Mouse (Mus musculus) thymus, postnatal 4 days (tissue): ENCODE results near the gene Fopnl.
A peak's percentile ranks its signal among the peaks of the same experiment; 100 is the strongest.

ENCODE experiments used
- DNase-seq: peaks from one replicate; pipeline ENCODE4 v3.0.0; 2021

Gene Fopnl

DNA sequence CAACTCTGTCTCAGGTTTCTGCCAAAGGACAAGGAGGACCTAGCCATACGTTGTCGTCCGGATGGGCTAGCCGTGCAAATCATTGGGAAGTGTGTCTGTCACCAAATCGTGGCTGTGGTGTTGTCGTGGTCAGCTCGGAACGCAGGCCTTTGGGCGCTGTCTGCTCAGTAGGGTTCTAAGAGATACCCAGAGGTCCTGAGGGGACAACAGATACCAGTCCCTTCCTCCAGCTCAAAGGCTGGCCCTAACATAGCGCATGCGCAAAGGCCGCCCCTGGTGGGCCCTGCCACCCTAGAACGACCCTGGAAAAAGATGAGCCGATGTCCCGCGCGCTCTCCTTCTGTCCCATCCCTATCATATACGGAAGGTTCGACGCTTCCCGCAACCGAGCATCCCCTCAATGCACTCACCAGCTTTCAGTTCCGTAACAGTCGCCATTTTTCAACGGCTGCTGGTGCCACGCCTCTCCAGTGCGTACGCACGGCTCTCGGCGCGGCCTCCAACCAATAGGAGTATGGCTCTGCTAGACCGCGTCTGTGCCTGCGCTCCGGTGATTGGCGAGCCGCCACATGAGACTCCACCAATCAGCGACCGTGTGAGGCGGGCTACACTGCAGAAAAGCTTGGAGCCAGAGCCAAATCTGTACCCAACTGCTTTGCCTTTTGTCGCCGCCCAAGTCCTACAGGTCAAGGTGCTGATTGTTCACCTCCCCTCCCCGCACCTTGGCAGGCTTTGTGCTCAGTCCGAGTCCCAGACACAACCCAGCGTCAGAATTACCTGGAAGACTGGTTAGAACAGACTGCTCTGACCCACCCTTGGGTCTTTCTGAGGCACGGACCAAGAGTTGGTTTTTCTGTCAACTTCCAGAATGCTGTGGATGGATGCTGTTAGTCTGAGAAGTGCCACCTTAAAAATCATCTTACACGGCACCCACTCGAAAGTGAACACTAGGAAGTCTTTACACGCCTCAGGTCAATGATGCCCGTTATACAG, at the start of gene Fopnl:
Fopnl (minus strand) TSS at position 522 of the 993 bp plus-strand sequence.
- DNase-seq, result peak; percentile 94

DNA sequence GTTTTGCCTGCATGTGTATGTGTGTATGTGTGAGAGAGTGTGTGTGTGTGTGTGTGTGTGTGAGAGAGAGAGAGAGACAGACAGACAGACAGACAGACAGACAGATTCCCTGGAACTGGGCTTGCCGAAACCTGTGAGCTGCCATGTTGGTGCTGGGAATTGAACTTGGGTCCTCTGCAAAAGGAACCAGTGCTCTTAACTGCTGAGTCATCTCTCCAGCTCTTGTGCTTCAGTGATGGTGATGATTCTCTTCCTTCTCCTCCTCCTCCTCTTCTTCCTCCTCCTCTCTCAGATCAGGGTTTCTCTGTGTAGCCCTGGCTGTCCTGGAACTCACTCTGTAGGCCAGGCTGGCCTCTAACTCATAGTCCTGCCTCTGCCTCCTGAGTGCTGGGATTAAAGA, 48.8 kb upstream of the Fopnl start:
- no peak for DNase-seq

GRCm38 (mm10) chr16:14365457-14365856, 48.3 kb upstream of the Fopnl start:
- DNase-seq, result no peak

DNA sequence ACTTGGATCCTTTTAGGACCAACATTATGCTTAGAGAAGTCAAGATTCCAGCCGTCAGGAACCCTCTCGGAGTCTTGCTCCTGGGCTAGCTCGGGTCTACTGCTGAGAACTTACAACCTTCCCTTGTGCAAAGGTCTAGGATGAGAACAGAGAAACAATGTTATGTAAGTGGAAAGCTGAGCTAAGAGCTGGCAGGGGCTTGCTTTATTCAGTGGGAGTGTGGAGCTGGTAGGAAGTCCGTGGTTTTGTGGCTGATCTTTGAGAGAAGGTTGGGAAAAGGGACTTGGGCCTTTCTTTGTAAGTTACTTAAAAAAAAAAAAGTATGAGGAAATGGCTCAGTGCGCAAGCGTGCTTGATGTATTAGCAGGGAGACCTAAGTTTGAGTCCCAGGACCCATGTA, 46.9 kb upstream of the Fopnl start:
- no peak for DNase-seq

GRCm38 (mm10) chr16:14363496-14363895, 46.3 kb upstream of the Fopnl start:
- no peak for DNase-seq

GRCm38 (mm10) chr16:14362099-14362820, 45.1 kb upstream of the Fopnl start:
- no peak for DNase-seq

GRCm38 (mm10) chr16:14361362-14362098, 44.3 kb upstream of the Fopnl start, which contains the start of gene Abcc1:
Gene Abcc1 (plus strand): TSS chr16:14361558.
- peak; percentile 79 for DNase-seq

GRCm38 (mm10) chr16:14360931-14361330, 43.7 kb upstream of the Fopnl start:
- no peak for DNase-seq

DNA sequence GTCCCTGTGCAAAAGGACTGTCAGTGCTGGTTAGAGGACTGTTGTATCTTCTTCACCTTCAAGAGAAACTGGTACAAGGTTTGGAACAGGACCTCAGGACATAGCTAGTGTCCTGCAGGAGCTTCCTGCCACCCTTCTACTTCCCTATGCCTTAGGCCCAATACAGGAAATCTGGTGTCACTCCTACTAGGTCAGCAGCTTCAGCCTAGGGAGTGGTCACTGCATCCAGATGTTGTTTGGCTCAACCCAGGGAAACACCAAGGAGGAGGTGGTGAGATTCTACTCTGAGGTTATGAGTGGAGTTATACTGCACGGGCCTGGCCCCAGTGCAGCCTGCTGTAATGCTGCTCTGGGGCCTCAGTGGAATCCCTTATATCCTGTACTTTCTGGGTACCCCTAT, 41.3 kb upstream of the Fopnl start:
- no peak for DNase-seq

GRCm38 (mm10) chr16:14357859-14358258, 40.7 kb upstream of the Fopnl start:
- DNase-seq, result no peak

- no peak for DNase-seq
Observed at GRCm38 (mm10) chr16:14352663-14353062, 35.5 kb upstream of the Fopnl start.

- DNase-seq, result no peak
Observed at GRCm38 (mm10) chr16:14352234-14352633, 35.0 kb upstream of the Fopnl start.

DNA sequence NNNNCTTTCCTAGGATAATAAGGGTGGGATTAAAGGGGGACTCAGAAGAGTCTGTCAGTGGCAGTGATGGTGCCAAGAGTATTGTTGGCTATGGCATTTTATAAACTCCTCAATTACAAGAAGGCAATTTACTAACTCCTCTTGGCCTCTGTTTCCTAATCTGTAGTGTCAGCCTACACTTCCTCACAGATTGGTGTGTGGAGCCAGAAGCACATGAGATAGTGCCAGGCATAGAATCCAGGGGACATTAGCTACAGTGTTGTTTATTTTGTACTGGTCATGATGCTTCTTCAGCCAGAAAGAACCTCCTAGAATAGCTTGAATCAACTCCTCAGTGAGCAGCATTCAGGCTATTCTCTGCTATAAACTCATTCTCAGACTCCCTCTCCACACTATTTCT, 34.4 kb upstream of the Fopnl start:
- no peak for DNase-seq

GRCm38 (mm10) chr16:14344967-14345366, 27.8 kb upstream of the Fopnl start:
- no peak for DNase-seq

DNA sequence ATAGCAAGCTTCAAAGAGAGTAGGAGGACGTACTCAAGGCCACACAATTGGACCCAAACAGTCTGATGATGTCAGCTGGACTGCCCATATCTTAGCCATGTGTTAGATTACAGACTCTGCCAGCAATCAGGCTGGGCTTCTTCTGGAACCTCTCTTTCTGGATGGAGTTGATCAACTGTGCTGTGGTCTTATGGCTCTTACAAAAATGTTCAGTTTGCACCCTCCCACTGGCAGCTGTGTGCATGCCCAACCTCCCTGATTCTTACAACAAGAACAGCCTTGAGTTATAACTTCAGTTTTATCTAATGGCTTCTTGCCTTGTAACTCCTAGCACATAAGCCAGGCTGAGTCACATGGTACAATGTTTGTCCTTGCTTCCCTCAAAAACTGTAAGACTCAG, 11.0 kb upstream of the Fopnl start:
- DNase-seq, result no peak

- DNase-seq, result no peak
Observed at GRCm38 (mm10) chr16:14320494-14320893, 3.3 kb upstream of the Fopnl start.

DNA sequence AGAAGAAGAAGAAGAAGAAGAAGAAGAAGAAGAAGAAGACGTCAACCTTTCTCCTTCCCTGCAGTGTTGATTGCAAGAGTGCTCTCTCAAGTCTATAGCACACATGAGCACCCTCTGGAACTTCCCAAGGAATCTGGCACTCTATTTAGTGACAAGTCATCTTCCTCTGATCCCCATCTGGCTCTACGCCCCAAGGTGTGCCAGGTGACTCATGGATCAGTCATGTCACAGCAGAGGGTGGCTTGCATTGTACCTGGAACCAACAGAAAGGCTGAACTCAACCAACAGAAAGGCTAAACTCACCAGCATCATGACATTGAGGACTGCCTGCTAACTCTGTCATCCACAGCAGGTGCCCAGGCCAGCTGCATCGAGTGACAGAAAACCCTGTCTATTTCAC, 2.5 kb upstream of the Fopnl start:
- DNase-seq, result no peak

DNA sequence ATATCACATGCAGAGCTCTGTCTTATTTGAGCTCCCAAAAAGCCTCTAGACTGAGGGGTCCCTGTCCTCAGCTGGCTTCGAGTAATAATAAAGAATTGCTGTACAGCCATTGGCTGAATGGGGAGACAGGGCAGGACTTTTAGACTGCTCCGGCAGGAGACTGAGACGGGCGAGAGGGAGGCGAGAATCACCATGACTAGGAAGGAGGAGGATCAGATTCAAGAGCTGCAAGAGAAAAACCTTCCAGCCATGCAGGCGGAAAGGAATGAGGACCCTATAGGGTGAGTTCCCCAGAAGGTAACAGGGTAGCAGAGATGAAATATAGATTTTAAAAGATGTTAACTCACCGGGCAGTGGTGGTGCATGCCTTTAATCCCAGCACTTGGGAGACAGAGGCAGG, 4.3 kb downstream of the Fopnl start:
- DNase-seq, result no peak

DNA sequence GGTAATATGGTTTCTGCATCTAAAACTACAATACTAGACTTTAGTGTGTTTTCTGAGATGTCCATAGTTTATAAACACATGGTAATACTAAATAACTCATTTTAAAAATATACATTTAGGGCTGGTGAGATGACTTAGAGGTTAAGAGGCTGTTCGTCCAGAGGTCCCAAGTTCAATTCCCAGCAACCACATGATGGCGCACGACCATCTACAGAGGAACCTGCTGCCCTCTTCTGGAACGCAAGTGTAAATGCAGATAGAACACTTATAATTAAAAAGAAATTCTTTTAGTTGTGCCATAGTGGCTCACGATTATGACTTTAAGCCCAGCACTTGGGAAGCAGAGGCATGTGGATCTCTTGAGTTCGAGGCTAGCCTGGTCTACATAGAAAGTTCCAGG, 5.8 kb downstream of the Fopnl start:
- DNase-seq, result peak; percentile 68

DNA sequence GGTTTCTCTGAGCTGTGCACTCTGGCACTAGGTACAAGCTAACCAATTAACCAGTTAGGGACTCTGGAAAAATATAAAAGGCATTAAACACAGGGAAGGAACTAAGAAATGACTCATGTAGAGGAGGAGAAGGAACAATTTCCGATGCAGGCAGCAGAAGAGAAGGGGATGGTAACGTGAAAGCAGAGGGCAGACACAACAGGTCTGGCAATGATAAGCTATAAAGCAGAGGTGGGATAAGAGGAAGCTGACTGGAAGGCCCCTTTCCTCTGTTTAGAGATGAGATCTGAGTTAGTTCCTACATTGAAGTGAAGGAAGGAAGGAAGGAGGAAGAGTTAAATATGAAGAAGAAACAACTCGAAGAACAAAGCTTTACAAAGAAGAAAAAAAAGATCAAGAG, 7.4 kb downstream of the Fopnl start:
- DNase-seq, result no peak

DNA sequence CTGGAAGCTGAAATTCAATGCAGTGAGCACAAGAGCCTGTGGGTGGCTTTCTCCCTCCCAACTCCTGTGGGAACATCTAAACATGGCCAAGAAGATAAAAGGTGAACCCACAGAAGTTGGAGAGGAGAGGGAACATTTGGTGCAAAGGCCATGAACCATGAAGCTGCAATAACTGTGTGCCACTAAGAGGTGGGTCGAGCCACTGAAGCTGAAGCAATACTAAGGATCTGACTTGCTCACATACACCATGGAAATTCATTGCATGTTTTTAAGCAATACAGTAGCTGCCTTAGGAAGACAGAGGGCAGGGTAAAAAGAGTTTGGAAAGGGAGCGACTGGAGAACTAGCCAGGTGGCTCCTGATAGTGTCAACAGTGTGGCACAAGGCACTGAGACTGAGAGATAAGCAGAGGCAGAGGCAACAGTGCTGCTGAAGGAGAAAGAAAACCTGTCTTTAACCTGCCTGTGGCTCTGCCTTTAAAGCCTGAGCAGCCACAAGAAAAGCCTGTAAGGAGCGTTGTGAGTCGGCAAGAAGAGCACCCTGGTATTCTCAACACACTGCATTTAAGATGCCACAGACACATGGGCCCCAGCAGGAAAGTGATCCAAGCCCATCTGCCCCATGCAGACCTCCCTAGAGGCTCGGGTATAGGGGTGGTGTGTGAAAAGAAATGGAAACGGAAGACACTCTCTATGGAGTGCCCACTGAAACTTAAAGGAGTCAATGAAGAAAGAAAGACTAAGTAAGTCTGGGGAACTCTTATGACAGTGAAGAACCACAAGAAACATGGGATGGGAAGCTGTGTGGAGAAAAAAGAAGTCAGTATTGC, 8.7 kb downstream of the Fopnl start:
- no peak for DNase-seq

GRCm38 (mm10) chr16:14307373-14307772, 9.8 kb downstream of the Fopnl start:
- DNase-seq, result no peak
